In the genomic region with DNA sequence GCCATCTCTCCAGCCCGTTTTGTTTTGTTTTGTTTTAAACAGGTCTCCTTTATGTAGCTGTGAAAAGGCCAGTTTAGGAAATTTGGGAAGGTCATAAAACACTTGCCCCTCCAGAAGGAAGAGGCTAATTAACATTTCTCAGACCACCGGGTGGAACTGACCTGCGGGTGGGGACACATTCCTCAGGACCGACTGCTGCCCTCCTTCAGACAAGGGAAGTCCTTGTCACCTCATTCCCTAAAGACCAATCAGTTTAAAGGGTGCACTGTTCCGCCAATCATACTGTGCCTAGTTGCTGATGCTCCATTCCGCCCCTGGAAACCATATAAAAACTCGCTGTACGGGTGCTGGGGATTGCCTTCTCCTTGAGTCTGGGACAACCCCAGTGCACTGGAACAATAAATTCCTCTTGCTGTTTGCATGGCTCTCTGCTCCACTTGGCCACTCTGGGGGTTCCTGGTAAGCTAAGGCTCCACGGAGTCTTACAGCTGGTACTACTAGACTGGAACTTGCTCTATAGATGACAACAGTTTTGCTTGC, we compare ENCODE assay signal across 15 mouse cellular contexts. TPM values are rescaled to one million over a fixed set of nuclear protein-coding genes. Genes with fewer than 3 reads are reported as not detected.
DNase-seq lines count a peak whose midpoint lies in the region; ATAC-seq and TF ChIP-seq lines count a peak whose summit lies in the region.
"Had no signal": no experiment of that assay in that cellular context is flagged by ENCODE, and none has a peak within 500 bp of the region (broad histone marks: within the 10 kb centered on the region; RNA-seq: fewer than 3 reads in every experiment).

No protein-coding gene starts in this region.

- intact Hi-C loops in gastrocnemius, adult 2 months (cut with DNase I), result no loop called here
- intact Hi-C loops in gastrocnemius, postnatal 36 days (cut with DNase I), result no loop called here

- no peak for TF ChIP-seq CTCF in gastrocnemius, adult 2 months (IDR thresholded peaks at IDR 0.05)
- no peak for TF ChIP-seq CTCF in liver, postnatal 0 days (IDR thresholded peaks at IDR 0.05; ENCODE audit: low read depth)

- H3K4me2 ChIP-seq in intestine, embryonic 16.5 days (ENCODE audit: low read depth, low read length), result no peak overlapping the region
- H3K4me2 ChIP-seq in intestine, embryonic 15.5 days (replicated peaks), result no peak overlapping the region
- H3K4me2 ChIP-seq in neural tube, embryonic 13.5 days, result 0 out of 2 replicates have a peak overlapping the region, but pooled peaks have one; percentile 9
- no peak overlapping the region for H3K4me2 ChIP-seq in liver, postnatal 0 days (ENCODE audit: low read depth, low read length)
- H3K4me2 ChIP-seq: midbrain, embryonic 11.5 days had no signal

- peaks cover 26% of the 10 kb centered on the region for H3K4me1 ChIP-seq in intestine, embryonic 16.5 days (ENCODE audit: control insufficient read depth, insufficient read depth, low read length)
- H3K4me1 ChIP-seq in intestine, embryonic 15.5 days (replicated peaks), result peaks cover 31% of the 10 kb centered on the region
- H3K4me1 ChIP-seq in neural tube, embryonic 13.5 days (replicated peaks), result peaks cover 57% of the 10 kb centered on the region
- peaks cover 37% of the 10 kb centered on the region for H3K4me1 ChIP-seq in liver, postnatal 0 days (ENCODE audit: insufficient read depth)

- WGBS in intestine, embryonic 16.5 days, result 52% methylated on average over 9 of the region's 9 CpGs
- 49% methylated on average over 9 of the region's 9 CpGs for WGBS in intestine, embryonic 15.5 days
- WGBS in neural tube, embryonic 13.5 days, result 36% methylated on average over 9 of the region's 9 CpGs
- WGBS in liver, postnatal 0 days (ENCODE audit: insufficient replicate concordance), result 71% methylated on average over 9 of the region's 9 CpGs

- no peaks in the 10 kb centered on the region for H3K36me3 ChIP-seq in intestine, embryonic 16.5 days (ENCODE audit: control insufficient read depth, insufficient read depth, low read length)
- no peaks in the 10 kb centered on the region for H3K36me3 ChIP-seq in intestine, embryonic 15.5 days
- no peaks in the 10 kb centered on the region for H3K36me3 ChIP-seq in neural tube, embryonic 13.5 days
- no peaks in the 10 kb centered on the region for H3K36me3 ChIP-seq in liver, postnatal 0 days (replicated peaks; ENCODE audit: insufficient read depth, low read length)

- DNase-seq in gastrocnemius, adult 2 months, result peak; percentile 6
- no peak for DNase-seq in gastrocnemius, postnatal 36 days
- no peak for DNase-seq in neural tube, embryonic 10.5 days (ENCODE audit: extremely low spot score, low spot score)
- DNase-seq in liver, postnatal 0 days, result peak; percentile 9
- DNase-seq in left cerebral cortex, adult 9 months (ENCODE audit: low spot score in 2 of 2), result no peak
- DNase-seq: adrenal gland, postnatal 14 days; cerebellum, adult 9-10 months; lung, postnatal 14 days; thymus, adult 18-20 months had no signal

- H3K27ac ChIP-seq in gastrocnemius, adult 2 months, result 0 out of 2 replicates have a peak overlapping the region, but pooled peaks have one; percentile 13
- peak overlapping the region; percentile 59 for H3K27ac ChIP-seq in intestine, embryonic 16.5 days (ENCODE audit: low read length)
- no peak overlapping the region; the same call in 1 of the 2 replicates for H3K27ac ChIP-seq in intestine, embryonic 15.5 days
- H3K27ac ChIP-seq in neural tube, embryonic 13.5 days (replicated peaks), result peak overlapping the region; percentile 40; the same call in 1 of the 2 replicates
- H3K27ac ChIP-seq in liver, postnatal 0 days (ENCODE audit: low read depth), result no peak overlapping the region; the same call in 1 of the 2 replicates

- no peaks in the 10 kb centered on the region for H3K27me3 ChIP-seq in intestine, embryonic 16.5 days (replicated peaks; ENCODE audit: control insufficient read depth, insufficient read depth, low read length)
- no peaks in the 10 kb centered on the region for H3K27me3 ChIP-seq in intestine, embryonic 15.5 days (replicated peaks)
- H3K27me3 ChIP-seq in neural tube, embryonic 13.5 days, result no peaks in the 10 kb centered on the region
- H3K27me3 ChIP-seq in liver, postnatal 0 days (ENCODE audit: insufficient read depth, low read length), result no peaks in the 10 kb centered on the region

- no peak for TF ChIP-seq EP300 in liver, postnatal 0 days (IDR thresholded peaks at IDR 0.05; ENCODE audit: low read depth)

- no peak overlapping the region for H3K4me3 ChIP-seq in gastrocnemius, adult 2 months
- H3K4me3 ChIP-seq in intestine, embryonic 16.5 days (ENCODE audit: low read length), result no peak overlapping the region
- no peak overlapping the region for H3K4me3 ChIP-seq in intestine, embryonic 15.5 days (replicated peaks)
- no peak overlapping the region for H3K4me3 ChIP-seq in neural tube, embryonic 13.5 days
- H3K4me3 ChIP-seq in liver, postnatal 0 days (ENCODE audit: low read depth, low read length), result no peak overlapping the region
- H3K4me3 ChIP-seq: myocyte had no signal

- ATAC-seq in intestine, embryonic 16.5 days, result no peak
- no peak for ATAC-seq in intestine, embryonic 15.5 days
- no peak for ATAC-seq in neural tube, embryonic 13.5 days (ENCODE audit: low read depth)
- no peak for ATAC-seq in liver, postnatal 0 days
- ATAC-seq: intestine, postnatal 0 days had no signal

- no peak overlapping the region for H3K9ac ChIP-seq in intestine, embryonic 16.5 days (ENCODE audit: low read depth, low read length)
- H3K9ac ChIP-seq in intestine, embryonic 15.5 days, result no peak overlapping the region
- no peak overlapping the region for H3K9ac ChIP-seq in neural tube, embryonic 13.5 days
- H3K9ac ChIP-seq in liver, postnatal 0 days (replicated peaks), result no peak overlapping the region

- no peaks in the 10 kb centered on the region for H3K9me3 ChIP-seq in intestine, embryonic 16.5 days (ENCODE audit: control insufficient read depth, low read length)
- no peaks in the 10 kb centered on the region for H3K9me3 ChIP-seq in intestine, embryonic 15.5 days
- no peaks in the 10 kb centered on the region for H3K9me3 ChIP-seq in neural tube, embryonic 13.5 days
- no peaks in the 10 kb centered on the region for H3K9me3 ChIP-seq in liver, postnatal 0 days (ENCODE audit: low read length)

RNA-seq across cellular contexts. Expression of a gene that starts 9.5 kb away (rescaled TPM):
- 1 to 10 TPM; 5.9 to 6.5 TPM for total RNA-seq in gastrocnemius, adult 2 months (2021)
- total RNA-seq in gastrocnemius, postnatal 36 days (2021), result 1 to 10 TPM; 5.6 to 9.3 TPM
- polyA plus RNA-seq in intestine, embryonic 16.5 days (2015; fragmentation: Nextera tagmentation; extraction: Ambion mirVana), result 77.7 and 78.7 TPM in 2 replicates
- polyA plus RNA-seq in intestine, embryonic 15.5 days (2015; fragmentation: Nextera tagmentation; extraction: Ambion mirVana), result 84.2 and 85.5 TPM in 2 replicates
- 32.5 and 37.7 TPM in 2 replicates for polyA plus RNA-seq in neural tube, embryonic 13.5 days (2015; fragmentation: Nextera tagmentation; extraction: Ambion mirVana)
- polyA plus RNA-seq in liver, postnatal 0 days (2015; fragmentation: Nextera tagmentation; extraction: Ambion mirVana), result 32.3 and 32.9 TPM in 2 replicates

RNA-seq across cellular contexts. Expression of a gene that starts 32.9 kb away (rescaled TPM):
- 10 to 100 TPM; 45.6 to 57.5 TPM for total RNA-seq in gastrocnemius, adult 2 months (2021)
- total RNA-seq in gastrocnemius, postnatal 36 days (2021), result 10 to 100 TPM; 39.8 to 43.3 TPM
- 60.0 and 67.1 TPM in 2 replicates for polyA plus RNA-seq in intestine, embryonic 16.5 days (2015; fragmentation: Nextera tagmentation; extraction: Ambion mirVana)
- polyA plus RNA-seq in intestine, embryonic 15.5 days (2015; fragmentation: Nextera tagmentation; extraction: Ambion mirVana), result 59.9 and 68.3 TPM in 2 replicates
- 53.6 and 55.5 TPM in 2 replicates for polyA plus RNA-seq in neural tube, embryonic 13.5 days (2015; fragmentation: Nextera tagmentation; extraction: Ambion mirVana)
- 21.3 TPM in 2 replicates for polyA plus RNA-seq in liver, postnatal 0 days (2015; fragmentation: Nextera tagmentation; extraction: Ambion mirVana)

RNA-seq across cellular contexts. Expression of a gene that starts 34.5 kb away (rescaled TPM):
- total RNA-seq in gastrocnemius, adult 2 months (2021), result 10 to 100 TPM; 18.7 to 24.3 TPM
- total RNA-seq in gastrocnemius, postnatal 36 days (2021), result 10 to 100 TPM; 18.1 to 20.1 TPM
- 11.0 and 14.8 TPM in 2 replicates for polyA plus RNA-seq in intestine, embryonic 16.5 days (2015; fragmentation: Nextera tagmentation; extraction: Ambion mirVana)
- 14.8 and 17.0 TPM in 2 replicates for polyA plus RNA-seq in intestine, embryonic 15.5 days (2015; fragmentation: Nextera tagmentation; extraction: Ambion mirVana)
- polyA plus RNA-seq in neural tube, embryonic 13.5 days (2015; fragmentation: Nextera tagmentation; extraction: Ambion mirVana), result 14.1 and 15.1 TPM in 2 replicates
- polyA plus RNA-seq in liver, postnatal 0 days (2015; fragmentation: Nextera tagmentation; extraction: Ambion mirVana), result 3.3 and 3.6 TPM in 2 replicates

RNA-seq across cellular contexts. Expression of a gene that starts 48.1 kb away (rescaled TPM):
- total RNA-seq in gastrocnemius, adult 2 months (2021), result 1 to 10 TPM; 1.1 to 1.3 TPM
- total RNA-seq in gastrocnemius, postnatal 36 days (2021), result 1 to 10 TPM in 1 of 2 experiments, under 1 TPM in 1; 0.96 to 1.4 TPM
- polyA plus RNA-seq in intestine, embryonic 16.5 days (2015; fragmentation: Nextera tagmentation; extraction: Ambion mirVana), result 4.9 and 5.0 TPM in 2 replicates
- polyA plus RNA-seq in intestine, embryonic 15.5 days (2015; fragmentation: Nextera tagmentation; extraction: Ambion mirVana), result 5.1 and 5.5 TPM in 2 replicates
- 2.8 and 3.6 TPM in 2 replicates for polyA plus RNA-seq in neural tube, embryonic 13.5 days (2015; fragmentation: Nextera tagmentation; extraction: Ambion mirVana)
- 24.6 and 25.7 TPM in 2 replicates for polyA plus RNA-seq in liver, postnatal 0 days (2015; fragmentation: Nextera tagmentation; extraction: Ambion mirVana)
- polyA plus RNA-seq: myocyte had no signal

Comparison
In these comparisons a context has a peak if more than half of its experiments do, and no peak if none do; other contexts are left out.
1. DNase-seq: peak in gastrocnemius, adult 2 months (single experiment) and liver, postnatal 0 days (single experiment); none in gastrocnemius, postnatal 36 days (0 of 2), neural tube, embryonic 10.5 days (single experiment) and left cerebral cortex, adult 9 months (0 of 2).
2. H3K27ac ChIP-seq: peak in gastrocnemius, adult 2 months (single experiment), intestine, embryonic 16.5 days (single experiment) and neural tube, embryonic 13.5 days (single experiment); none in intestine, embryonic 15.5 days (single experiment) and liver, postnatal 0 days (single experiment).